Mouse (Mus musculus) testis, postnatal 14 days (tissue): ENCODE results near the gene Dtx1.

Experiments used
- DNase-seq: peaks from one replicate; pipeline ENCODE4 v3.0.0; 2021; ENCODE audit warnings: low spot score

Gene Dtx1

DNA sequence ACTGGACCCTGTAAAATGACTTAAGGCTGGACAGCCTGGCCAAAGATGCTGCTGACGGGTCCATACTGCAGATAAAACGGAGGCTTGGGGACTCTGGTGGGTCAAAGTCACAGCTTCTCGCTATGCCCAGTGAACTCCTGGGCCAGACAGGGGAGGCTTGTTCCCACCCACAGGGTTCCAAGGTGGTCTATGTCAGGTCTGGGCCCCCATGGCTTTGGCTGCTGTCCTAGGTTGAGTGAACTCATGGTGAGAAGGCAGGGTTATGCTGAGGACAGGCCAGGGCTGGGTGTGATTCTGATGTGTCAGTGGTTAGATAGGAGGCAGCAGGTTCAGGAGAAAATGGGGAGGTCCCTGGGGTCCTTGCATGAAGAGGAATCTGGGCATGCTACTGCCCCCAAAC, 8.1 kb downstream of the Dtx1 start:
- no peak for DNase-seq

- DNase-seq: peak; percentile 44
Observed at GRCm38 (mm10) chr5:120702969-120703368, 8.8 kb downstream of the Dtx1 start.

DNA sequence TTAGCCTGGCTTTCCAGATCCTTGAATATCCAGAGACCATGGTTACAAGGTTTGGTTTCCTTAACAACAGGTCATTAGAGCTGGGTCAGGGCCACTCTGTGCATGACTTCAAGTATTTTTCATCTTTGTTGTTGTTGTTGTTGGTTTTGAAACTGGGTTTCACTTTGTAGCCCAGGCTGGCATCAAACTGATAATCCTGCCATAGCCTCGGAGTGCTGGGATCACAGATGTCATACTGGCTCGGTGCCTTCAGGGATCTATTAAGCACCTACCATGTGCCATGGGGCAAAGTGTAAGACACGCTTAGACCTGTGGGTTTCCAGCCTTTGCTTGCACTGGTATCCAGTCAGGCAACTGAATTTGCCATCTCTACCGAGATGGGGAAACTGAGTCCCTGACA, 9.3 kb downstream of the Dtx1 start:
- no peak for DNase-seq

GRCm38 (mm10) chr5:120700996-120701790, 10.5 kb downstream of the Dtx1 start:
- DNase-seq: no peak

DNA sequence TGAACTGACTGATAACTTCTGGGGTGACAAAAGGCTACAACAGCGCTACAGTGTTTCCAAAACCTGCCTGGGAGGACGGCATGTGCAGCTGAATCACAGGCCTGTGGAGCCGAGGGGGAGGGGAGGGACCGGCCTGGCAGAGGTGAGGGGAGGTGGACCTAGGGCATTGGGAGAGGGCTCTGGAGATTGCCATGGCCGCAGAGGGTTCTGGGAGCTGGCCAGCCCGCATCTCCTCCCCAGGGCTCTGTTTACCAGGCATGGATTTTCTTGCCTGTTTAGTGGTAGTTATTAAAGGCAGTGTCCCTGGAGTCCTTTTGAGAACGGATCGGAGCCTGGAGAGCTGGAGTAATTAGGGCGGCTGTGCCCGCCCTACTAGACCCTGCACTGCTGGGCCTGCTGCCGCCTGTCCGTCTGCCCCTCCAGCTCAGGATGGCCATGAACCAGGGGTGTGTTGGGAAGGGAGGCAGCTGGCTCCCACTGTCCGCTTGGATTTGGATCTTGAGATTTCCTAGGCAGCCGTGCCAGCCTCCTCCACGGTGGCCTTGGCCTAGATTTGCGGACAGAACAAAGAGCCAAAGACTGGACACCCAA, 12.8 kb downstream of the Dtx1 start:
- peak; percentile 89 for DNase-seq

- DNase-seq: no peak
Observed at GRCm38 (mm10) chr5:120698181-120698580, 13.5 kb downstream of the Dtx1 start.

GRCm38 (mm10) chr5:120696865-120697264, 14.9 kb downstream of the Dtx1 start:
- no peak for DNase-seq

DNA sequence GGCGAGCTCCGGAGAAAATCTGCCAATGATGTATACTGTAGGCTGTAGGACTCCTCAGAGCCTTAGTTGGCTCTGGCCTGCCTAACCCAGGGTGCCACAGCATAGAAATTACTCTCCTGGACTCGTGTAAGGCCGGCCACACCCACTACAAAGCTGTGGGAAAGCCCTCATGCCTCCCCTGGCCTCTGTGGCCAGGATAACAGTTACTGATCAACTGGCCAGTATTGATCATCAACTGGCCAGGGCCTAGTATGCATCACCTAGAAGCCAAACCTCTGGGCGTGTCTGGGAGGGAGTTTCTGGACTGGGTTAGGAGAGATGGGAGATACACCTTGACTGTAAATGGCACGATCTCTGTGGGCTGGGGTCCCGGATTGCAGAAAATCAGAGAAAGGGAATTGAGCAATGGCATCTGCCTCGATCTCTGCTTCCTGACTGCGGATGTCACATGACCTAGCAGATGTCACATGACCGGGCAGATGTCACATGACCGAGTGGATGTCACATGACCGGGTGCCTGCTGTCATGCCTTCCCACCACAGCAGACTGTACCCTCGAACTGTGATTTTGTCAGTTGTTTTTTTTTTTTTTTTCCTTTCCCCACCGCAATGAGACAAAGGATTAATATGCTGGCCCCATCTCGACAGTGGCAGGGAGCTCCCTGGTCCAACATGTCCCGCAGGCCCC, 15.5 kb downstream of the Dtx1 start:
- no peak for DNase-seq

GRCm38 (mm10) chr5:120694695-120695074, 17.0 kb downstream of the Dtx1 start:
- DNase-seq: no peak

GRCm38 (mm10) chr5:120693931-120694694, 17.6 kb downstream of the Dtx1 start:
- DNase-seq: no peak

DNA sequence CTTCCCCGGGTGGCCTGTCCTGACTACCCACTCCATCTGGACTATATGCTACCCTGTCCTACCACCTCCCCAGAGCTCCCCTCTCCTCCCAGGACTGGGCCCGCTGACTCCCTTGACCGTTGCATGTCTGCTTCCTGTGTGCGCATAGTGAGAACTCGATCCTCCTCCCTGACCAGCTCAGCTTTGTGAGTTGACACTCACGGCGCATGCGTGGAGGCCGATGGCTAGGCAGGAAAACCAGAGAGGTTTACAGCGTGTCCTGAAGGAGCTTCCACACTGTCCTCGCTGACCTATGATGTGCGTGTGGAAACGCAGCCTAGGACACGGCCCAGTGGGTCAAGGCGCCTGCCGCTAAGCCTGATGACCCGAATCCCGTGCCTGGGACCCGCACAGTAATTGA, 19.7 kb downstream of the Dtx1 start:
- DNase-seq: no peak

DNA sequence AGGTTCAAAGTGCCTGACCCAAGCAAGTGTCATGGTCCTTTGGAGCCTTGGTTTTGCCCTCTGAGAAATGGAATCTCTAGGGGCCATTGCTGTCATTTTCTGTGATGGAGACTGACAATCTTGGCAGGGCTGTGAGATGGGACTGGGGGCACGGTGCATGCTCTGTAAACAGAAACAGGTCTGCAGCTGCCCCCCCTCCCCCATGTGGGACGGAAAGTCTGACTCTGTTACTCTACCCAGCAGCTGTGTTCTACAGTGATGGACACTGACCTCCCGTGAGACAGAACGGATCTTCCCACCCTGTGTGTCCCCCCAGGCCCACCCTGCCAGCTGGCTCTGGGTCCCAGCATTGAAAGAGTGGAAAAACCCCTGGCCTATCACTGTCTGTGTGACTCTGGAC, 21.3 kb downstream of the Dtx1 start:
- DNase-seq: no peak

GRCm38 (mm10) chr5:120688434-120688833, 23.3 kb downstream of the Dtx1 start:
- peak; percentile 44 for DNase-seq

DNA sequence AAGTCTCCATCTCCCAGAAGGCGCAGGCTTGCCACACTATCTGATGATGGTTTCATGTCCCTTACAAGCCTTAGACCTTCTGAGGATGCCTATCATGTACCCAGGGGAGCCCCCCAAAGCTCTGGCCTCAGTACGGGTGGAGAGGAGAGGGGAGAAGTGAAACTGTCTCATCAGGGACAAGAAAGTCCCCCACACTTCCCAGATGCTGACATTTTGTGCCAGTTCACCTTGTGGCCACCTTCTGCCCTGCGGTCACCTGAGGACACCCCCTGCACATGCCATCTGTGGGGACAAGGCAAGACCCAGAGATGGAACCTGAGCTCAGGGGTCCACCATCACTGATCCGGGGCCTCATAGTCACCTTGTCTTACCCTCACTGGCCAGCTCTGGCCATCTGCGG, 23.8 kb downstream of the Dtx1 start:
- DNase-seq: no peak

DNA sequence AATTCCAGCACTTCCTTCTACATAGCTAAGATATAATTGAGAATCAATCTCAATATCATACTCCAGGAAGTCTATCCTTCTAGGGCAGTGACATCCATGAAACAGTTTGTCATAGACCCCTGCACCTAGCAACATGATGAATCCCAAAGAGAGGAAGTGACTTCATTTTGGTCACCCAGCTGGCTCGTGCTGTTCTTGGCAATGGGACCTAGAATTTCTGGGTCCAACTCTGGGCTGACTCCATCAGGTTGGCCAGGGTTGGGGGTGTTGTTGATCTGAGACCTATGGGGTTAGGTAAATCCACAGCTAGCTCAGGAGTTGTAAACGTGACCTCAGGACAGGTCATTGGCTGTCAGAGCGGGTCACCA, 24.3 kb downstream of the Dtx1 start:
- DNase-seq: no peak

DNA sequence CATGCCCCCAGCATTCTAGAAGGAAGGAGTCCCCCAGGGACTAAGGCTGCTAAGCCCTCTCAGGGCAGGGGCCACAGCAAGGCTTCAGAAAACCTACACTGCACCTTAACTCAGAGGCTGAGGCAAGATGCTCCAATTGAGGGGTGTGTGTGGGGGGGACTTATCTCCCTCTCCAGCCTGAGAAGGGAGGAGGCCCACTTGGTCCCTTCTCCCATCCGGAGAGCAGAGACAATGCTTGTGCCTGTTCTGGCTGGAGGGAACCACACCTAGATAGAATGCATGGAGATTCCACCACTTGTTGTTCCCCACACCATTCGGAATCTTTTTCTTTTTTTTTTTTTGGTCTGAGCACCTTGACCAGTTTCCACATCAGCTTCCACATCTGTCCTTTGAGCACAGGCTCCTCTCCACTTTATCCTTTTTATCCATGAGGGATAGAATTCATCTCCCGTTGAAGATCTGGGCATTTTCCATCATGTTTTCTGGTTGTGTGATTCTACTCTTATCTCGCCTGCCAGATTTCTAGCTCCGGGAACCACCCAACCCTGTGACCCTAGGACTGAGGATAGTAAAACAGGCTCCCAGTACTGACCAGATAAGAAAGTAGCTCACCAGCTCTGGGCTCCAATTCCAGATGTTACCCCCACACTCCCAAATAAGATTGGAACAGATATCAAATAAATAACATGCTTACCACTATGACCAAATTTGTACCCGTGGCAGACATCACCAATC, 24.8 kb downstream of the Dtx1 start:
- DNase-seq: no peak

- DNase-seq: no peak
Observed at GRCm38 (mm10) chr5:120685678-120686077, 26.0 kb downstream of the Dtx1 start.

GRCm38 (mm10) chr5:120682982-120683771, 28.6 kb downstream of the Dtx1 start:
- DNase-seq: no peak

DNA sequence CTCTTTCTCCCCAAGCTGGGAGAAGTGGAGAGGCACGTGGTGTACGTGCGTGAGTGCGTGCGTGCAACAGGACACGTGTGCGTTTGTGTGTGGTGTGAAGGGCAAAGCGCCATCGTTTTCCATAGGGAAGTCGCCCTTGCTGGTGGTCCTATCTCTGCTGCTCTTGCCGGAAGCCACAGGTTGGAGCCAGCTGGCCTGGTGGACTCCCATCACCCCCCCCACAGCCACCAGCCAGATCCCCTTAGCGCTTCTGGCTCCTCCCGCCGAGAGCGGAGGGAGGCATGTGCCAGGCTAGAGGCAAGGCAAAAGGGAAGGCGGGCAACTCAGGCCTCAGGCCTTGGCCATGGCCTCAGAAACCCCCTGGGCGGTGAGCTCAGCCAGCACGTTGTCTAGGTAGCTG, 30.8 kb downstream of the Dtx1 start:
- DNase-seq: no peak

- DNase-seq: peak; percentile 86
Observed at GRCm38 (mm10) chr5:120679676-120680555, 31.8 kb downstream of the Dtx1 start.
